Mouse (Mus musculus): ENCODE results near the gene Myl9.
A peak's percentile ranks its signal among the peaks of the same experiment; 100 is the strongest.

Gene Myl9

GRCm38 (mm10) chr2:156775455-156776435 lies 525 bp downstream of the Myl9 start:
- no peak for DNase-seq (ENCODE audit: low read depth, low spot score)
- H3K27me3 ChIP-seq (ENCODE audit: control insufficient read depth, insufficient read depth, low read length, poor library complexity, severe bottlenecking) = no peaks in the 10 kb centered on the region
- no peaks in the 10 kb centered on the region for H3K36me3 ChIP-seq (ENCODE audit: control insufficient read depth, insufficient read depth, low read length, poor library complexity, severe bottlenecking)

GRCm38 (mm10) chr2:156776907-156777306 lies 1.7 kb downstream of the Myl9 start:
- DNase-seq (ENCODE audit: low read depth, low spot score) = no peak
- H3K27me3 ChIP-seq (ENCODE audit: control insufficient read depth, insufficient read depth, low read length, poor library complexity, severe bottlenecking) = no peaks in the 10 kb centered on the region
- H3K36me3 ChIP-seq (ENCODE audit: control insufficient read depth, insufficient read depth, low read length, poor library complexity, severe bottlenecking) = no peaks in the 10 kb centered on the region

DNA sequence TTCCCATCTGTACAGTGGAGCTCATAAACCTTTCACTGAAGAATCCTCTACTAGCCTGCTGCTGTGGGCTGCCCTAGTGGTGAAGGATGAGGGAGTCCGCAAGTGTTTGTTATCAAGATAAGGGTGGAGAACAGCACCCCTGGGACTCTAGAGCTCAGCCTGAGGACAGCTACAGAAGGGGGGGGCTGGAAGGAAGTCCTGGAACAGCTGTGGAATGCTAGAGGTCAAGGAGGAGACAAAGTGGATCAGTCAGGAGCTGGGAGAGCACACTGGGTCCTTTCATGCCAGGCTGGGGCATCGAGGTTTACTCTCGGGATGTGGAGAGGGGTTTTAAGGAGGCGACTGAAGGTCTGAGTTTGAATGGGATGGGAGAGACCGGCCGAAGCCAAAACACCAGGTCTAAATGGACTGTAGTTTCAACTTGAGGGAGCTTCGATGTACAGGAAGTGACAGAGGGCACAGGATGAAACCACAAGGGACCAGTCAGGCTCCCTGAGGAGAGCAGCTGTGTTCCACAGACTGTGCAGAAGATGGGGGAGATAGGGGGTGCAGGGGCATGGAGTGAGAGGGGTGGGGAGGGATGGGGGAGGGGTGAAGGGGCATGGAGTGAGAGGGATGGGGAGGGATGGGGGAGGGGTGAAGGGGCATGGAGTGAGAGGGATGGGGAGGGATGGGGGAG lies 2.2 kb downstream of the Myl9 start:
- peak; percentile 26 for DNase-seq (ENCODE audit: low read depth, low spot score)
- H3K27me3 ChIP-seq (ENCODE audit: control insufficient read depth, insufficient read depth, low read length, poor library complexity, severe bottlenecking) = no peaks in the 10 kb centered on the region
- no peaks in the 10 kb centered on the region for H3K36me3 ChIP-seq (ENCODE audit: control insufficient read depth, insufficient read depth, low read length, poor library complexity, severe bottlenecking)

- no peaks in the 10 kb centered on the region for H3K36me3 ChIP-seq (ENCODE audit: control insufficient read depth, insufficient read depth, low read length, poor library complexity, severe bottlenecking)
- no peak for DNase-seq (ENCODE audit: low read depth, low spot score)
- H3K27me3 ChIP-seq (ENCODE audit: control insufficient read depth, insufficient read depth, low read length, poor library complexity, severe bottlenecking) = no peaks in the 10 kb centered on the region
Measured at GRCm38 (mm10) chr2:156778571-156778970, 3.4 kb downstream of the Myl9 start.

DNA sequence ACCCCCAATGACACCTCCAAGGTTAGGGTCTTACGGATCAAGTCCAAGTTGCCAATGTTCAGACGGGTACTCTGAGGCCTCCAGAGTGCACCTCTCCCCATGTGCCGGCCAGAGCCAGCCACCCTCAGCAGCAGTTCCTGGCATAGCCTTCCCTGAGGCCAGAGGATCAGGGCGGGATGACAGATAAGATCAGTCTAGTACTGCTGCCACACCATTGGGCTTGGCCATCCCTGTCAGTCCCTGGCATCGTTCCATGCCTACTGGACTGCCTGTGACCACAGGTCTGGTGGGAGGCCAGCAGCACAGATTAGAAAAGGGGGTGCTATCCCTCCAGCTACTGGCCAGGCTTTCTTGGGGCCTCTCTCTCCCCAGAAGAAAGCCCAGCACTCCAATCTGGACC lies 3.8 kb downstream of the Myl9 start:
- no peaks in the 10 kb centered on the region for H3K27me3 ChIP-seq (ENCODE audit: control insufficient read depth, insufficient read depth, low read length, poor library complexity, severe bottlenecking)
- DNase-seq (ENCODE audit: low read depth, low spot score) = no peak
- H3K36me3 ChIP-seq (ENCODE audit: control insufficient read depth, insufficient read depth, low read length, poor library complexity, severe bottlenecking) = no peaks in the 10 kb centered on the region

GRCm38 (mm10) chr2:156779488-156779887 lies 4.3 kb downstream of the Myl9 start:
- no peaks in the 10 kb centered on the region for H3K27me3 ChIP-seq (ENCODE audit: control insufficient read depth, insufficient read depth, low read length, poor library complexity, severe bottlenecking)
- H3K36me3 ChIP-seq (ENCODE audit: control insufficient read depth, insufficient read depth, low read length, poor library complexity, severe bottlenecking) = no peaks in the 10 kb centered on the region
- DNase-seq (ENCODE audit: low read depth, low spot score) = no peak

DNA sequence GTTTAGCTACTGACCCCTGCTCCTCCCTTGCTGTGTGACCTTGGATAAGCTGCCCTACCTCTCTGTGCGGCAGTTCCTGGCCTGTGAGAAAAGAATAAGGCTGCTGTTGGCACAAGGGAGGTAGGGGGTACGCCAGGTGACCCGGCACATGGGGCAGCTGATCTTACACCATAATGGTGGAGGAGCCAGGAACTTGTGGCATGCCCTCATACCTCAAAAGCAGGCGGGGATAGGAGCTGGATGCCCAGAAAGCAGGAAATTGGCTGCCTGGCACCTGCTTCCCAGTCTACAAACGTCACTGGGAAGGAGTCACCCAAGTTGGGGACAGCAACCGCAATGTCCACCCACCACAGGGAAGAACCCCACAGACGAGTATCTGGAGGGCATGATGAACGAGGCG lies 4.9 kb downstream of the Myl9 start:
- no peak for DNase-seq (ENCODE audit: low read depth, low spot score)
- Histone ChIP-seq H3K27me3 (ENCODE audit: control insufficient read depth, insufficient read depth, low read length, poor library complexity, severe bottlenecking) (no peaks in the 10 kb centered on the region), H3K36me3 (ENCODE audit: control insufficient read depth, insufficient read depth, low read length, poor library complexity, severe bottlenecking) (no peaks in the 10 kb centered on the region)

DNA sequence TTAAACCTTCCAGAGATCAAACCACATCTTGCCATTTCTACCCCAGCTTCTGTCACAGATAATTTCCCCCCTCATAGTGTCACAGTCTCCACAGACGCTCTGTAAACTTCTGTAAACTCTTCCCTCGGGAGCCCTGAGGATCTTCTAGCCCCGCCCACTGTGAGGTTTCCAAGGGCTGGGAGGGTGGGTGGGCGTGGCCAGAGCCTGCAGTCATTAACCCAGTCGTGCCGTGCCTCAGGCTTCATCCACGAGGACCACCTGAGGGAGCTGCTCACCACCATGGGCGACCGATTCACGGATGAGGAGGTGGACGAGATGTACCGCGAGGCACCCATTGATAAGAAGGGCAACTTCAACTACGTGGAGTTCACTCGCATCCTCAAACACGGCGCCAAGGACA lies 5.5 kb downstream of the Myl9 start:
- H3K27me3 ChIP-seq (ENCODE audit: control insufficient read depth, insufficient read depth, low read length, poor library complexity, severe bottlenecking) = no peaks in the 10 kb centered on the region

GRCm38 (mm10) chr2:156781281-156781680 lies 6.1 kb downstream of the Myl9 start:
- Histone ChIP-seq H3K27me3 (ENCODE audit: control insufficient read depth, insufficient read depth, low read length, poor library complexity, severe bottlenecking) (no peaks in the 10 kb centered on the region), H3K36me3 (ENCODE audit: control insufficient read depth, insufficient read depth, low read length, poor library complexity, severe bottlenecking) (no peaks in the 10 kb centered on the region)
- DNase-seq (ENCODE audit: low read depth, low spot score) = no peak

More for the DNA sequence above, 5.5 kb downstream of the Myl9 start:
- DNase-seq (ENCODE audit: low read depth, low spot score) = no peak
- no peaks in the 10 kb centered on the region for H3K36me3 ChIP-seq (ENCODE audit: control insufficient read depth, insufficient read depth, low read length, poor library complexity, severe bottlenecking)

DNA sequence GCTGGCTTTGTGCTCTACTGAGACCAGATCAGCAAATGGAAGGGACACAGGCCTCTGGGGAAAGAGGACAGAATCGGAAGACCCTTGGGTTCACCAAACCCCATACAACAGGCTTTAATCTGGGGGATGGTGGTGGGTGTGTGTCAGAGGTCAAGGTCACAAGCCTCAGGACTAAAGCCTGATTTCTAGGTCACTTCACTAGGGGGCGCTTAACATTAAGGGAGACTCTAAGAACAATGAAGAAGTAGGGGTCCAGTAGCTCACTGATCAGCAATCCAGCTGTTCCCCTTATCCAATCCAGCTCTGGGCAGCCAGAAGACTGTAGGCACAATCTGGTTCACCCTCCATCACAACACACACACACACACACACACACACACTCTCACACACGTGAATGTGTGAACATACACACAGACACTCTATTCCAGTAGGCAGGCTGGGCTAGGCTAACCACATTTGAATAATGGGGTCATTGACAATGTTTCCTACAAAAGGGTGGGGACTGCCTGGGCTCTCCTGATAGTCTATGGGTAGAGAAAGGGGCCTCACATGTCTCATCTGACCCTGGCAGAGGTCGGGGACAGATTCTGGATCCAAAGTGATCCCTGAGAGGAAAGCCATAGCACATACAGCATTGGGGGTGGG lies 6.7 kb downstream of the Myl9 start:
- no peaks in the 10 kb centered on the region for H3K36me3 ChIP-seq (ENCODE audit: control insufficient read depth, insufficient read depth, low read length, poor library complexity, severe bottlenecking)
- DNase-seq (ENCODE audit: low read depth, low spot score) = no peak

DNA sequence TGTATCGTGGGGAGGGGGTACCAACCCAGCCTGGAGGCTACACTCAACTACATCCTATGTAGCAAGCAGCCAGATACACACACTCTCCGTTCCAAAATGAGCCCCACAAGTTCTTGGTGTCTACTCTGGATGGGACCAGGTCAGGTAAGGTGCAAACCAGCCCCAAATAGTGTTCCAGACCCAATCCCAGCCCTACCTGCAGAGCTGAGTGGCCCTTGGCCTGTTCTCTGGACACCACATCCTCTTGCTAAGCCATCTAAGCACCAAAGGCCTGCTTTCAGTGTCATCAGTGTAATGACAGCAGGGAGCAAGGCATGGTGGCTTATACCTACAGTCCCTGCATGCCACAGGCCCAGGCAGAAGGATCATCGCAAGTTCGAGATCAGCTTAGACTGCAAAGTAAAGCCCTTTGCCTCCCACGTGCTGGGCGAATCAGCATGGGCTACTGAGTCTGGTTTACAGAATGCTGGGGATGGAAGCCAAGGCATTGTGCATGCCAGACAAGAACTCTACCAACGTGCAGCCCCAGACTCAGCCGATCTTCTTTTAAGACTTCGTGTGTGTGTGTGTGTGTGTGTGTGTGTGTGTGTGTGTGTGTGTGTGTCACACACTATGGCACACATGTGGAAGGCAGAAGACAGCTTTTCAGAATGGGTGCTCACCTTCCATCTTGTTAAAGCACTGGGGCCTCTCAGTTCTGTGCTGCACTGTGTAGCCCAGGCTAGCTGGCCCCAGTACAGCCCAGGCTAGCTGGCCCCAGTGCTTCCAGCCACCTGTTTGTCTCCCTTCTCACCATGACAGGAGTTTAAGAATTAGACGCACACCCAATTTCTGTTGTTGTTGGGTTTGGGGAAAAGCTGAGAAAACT lies 7.5 kb downstream of the Myl9 start:
- H3K36me3 ChIP-seq (ENCODE audit: control insufficient read depth, insufficient read depth, low read length, poor library complexity, severe bottlenecking) = no peaks in the 10 kb centered on the region
- DNase-seq (ENCODE audit: low read depth, low spot score) = no peak
- H3K27me3 ChIP-seq (ENCODE audit: control insufficient read depth, insufficient read depth, low read length, poor library complexity, severe bottlenecking) = no peaks in the 10 kb centered on the region

More for the DNA sequence above, 6.7 kb downstream of the Myl9 start:
- no peaks in the 10 kb centered on the region for H3K27me3 ChIP-seq (ENCODE audit: control insufficient read depth, insufficient read depth, low read length, poor library complexity, severe bottlenecking)

DNA sequence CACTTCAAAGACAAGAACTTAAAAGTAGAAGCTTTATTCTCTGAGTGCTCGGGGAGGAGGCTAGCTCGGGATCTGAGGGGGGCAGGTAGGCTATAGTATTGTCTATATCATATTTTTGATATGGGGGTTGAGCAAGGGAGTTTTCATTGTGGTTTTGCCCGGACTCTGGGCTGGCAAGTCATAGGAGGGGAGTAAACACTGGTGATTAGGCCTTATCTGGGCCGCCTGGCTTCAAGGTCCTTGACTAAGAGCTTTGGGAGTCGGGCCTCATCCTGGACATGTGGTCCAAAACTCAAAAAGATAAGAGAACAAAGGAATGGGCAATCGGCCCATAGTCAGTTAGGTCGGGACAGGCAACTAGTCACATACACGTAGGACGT lies 8.1 kb downstream of the Myl9 start:
- H3K27me3 ChIP-seq (ENCODE audit: control insufficient read depth, insufficient read depth, low read length, poor library complexity, severe bottlenecking) = no peaks in the 10 kb centered on the region
- H3K36me3 ChIP-seq (ENCODE audit: control insufficient read depth, insufficient read depth, low read length, poor library complexity, severe bottlenecking) = no peaks in the 10 kb centered on the region
- DNase-seq (ENCODE audit: low read depth, low spot score) = no peak

DNA sequence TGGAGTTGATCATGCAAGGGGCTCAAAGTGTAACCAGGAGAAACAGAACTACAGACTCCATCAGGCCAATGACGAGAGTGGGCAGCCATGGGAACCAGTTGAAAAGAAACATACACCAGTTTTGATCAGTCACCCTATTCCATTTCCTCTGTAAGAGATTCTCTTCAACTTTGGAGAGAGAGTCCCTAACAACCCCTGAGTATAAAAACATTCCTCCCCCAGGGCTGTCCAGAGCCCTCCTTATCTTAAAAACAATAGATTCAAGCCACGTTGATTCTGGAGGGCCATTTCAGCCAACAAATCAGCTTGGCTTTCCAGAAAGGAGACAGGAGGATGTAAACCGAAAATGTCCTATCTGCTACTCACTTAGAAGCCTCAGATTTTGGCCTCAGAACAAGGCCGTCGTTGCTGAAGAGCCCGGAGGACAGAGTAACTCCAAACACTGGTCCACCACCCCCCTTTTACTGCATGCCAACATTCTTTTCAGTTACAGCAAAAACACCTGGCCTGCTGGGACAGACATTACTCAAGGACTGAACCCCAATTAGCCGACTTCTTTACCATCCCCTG lies 8.9 kb downstream of the Myl9 start:
- no peak for DNase-seq (ENCODE audit: low read depth, low spot score)
- H3K36me3 ChIP-seq (ENCODE audit: control insufficient read depth, insufficient read depth, low read length, poor library complexity, severe bottlenecking) = no peaks in the 10 kb centered on the region
- no peaks in the 10 kb centered on the region for H3K27me3 ChIP-seq (ENCODE audit: control insufficient read depth, insufficient read depth, low read length, poor library complexity, severe bottlenecking)

DNA sequence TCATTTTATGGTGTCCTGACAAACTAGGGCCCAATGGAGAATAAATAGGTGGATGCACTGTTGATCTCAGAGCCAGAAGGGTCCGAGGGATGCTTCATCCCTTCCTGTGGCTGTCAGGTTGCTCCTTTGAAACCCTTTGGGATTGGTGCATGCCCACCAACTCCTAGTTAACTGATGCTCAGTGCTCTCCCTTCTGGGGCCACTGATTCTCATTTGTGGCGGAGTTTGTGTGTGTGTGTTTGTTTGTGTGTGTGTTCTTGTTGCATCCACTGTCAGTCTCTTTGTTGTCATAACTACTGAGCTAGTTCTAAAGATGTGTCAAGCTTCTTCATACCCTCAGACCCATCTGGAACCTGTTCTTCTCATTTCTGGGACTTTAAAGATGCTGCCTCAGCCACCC lies 9.7 kb downstream of the Myl9 start:
- no peaks in the 10 kb centered on the region for H3K27me3 ChIP-seq (ENCODE audit: control insufficient read depth, insufficient read depth, low read length, poor library complexity, severe bottlenecking)
- no peak for DNase-seq (ENCODE audit: low read depth, low spot score)
- H3K36me3 ChIP-seq (ENCODE audit: control insufficient read depth, insufficient read depth, low read length, poor library complexity, severe bottlenecking) = no peaks in the 10 kb centered on the region
